Mouse (Mus musculus): Measurements from ENCODE around the gene Pcp4l1. TPM values are rescaled to one million over a fixed set of nuclear protein-coding genes. Genes with fewer than 3 reads are reported as not detected.
"Not testable (repeated sequence)": the region's sequence is repeated elsewhere in the genome, so short reads cannot be mapped to it uniquely, and the experiment has no call there.

Pcp4l1 gene
- 0.29 to 2.0 TPM in 2 of 3 replicates, not detected in the other for total RNA-seq (2017)

DNA sequence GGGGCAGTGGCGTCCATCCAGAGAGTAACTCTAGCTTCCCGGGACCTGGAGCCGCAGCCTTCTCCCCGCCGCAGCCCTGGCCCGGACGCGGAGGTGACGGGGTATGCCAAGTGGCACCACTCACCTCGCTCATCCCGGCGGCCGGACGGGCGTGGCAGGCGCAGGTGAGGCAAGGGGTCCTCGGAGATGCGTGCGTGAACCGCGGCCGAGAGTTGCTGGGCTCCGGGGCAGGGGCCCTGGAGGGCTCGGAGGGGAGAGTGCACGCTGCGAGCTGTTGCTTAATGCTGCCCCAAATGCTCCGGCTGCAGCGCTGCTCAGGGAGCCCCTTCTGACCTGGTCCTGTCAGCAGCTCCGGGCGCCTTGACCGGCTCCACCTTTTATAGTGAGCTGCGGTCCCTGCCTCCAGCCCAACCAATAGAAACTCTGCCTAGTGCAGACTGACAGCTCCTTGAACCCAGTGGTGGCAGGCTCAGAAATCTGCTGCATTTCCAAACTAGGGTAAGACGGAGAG lies at the start of gene Pcp4l1:
Pcp4l1 (minus strand) TSS at position 382 of the 511 bp plus-strand sequence.
- peak; percentile 47 for ATAC-seq (replicated peaks; ENCODE audit: insufficient number of reproducible peaks, low FRiP score, low TSS enrichment, poor library complexity, severe bottlenecking)

GRCm38 (mm10) chr1:171245353-171245752 lies 49.3 kb upstream of the Pcp4l1 start:
- no peak for ATAC-seq (replicated peaks; ENCODE audit: insufficient number of reproducible peaks, low FRiP score, low TSS enrichment, poor library complexity, severe bottlenecking)

DNA sequence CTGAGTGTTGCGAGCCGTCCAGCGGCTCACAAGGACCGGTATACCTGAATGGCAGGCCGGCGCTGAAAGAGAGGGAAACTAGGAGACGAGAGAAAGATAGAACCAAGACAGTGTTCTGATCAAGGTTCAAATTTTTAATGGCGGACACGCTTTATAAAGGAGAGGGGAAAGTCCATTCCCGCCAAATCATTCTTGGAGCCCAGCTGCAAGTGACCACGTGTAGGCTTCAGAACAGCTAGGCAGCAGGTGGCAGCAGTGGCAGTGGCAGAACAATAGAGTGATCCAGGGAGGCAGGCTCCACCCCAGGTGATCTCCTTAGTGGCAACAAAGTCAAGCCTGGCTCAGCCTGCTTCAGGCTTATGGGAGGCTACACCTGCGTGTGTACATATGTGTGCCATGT lies 45.9 kb upstream of the Pcp4l1 start:
- ATAC-seq (replicated peaks; ENCODE audit: insufficient number of reproducible peaks, low FRiP score, low TSS enrichment, poor library complexity, severe bottlenecking) = not testable (repeated sequence)

DNA sequence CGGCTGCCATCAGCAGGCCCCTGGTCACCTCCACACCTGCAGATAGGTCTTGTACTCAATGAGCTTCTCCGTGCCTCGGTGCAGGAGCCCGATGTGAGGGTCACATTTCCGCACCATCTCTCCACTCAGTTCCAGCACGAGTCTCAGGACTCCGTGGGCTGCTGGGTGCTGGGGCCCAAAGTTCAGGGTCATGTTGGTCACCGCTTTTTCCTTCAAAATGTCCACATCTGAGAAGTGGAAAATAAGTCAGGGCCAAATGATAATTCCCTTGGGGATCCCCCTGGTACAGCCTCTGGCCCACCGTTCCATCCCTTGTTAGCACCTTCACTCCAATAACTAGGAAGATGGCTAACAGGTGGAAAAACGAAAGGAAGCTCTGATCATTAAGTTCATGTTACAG lies 44.8 kb upstream of the Pcp4l1 start:
- no peak for ATAC-seq (replicated peaks; ENCODE audit: insufficient number of reproducible peaks, low FRiP score, low TSS enrichment, poor library complexity, severe bottlenecking)

- ATAC-seq (replicated peaks; ENCODE audit: insufficient number of reproducible peaks, low FRiP score, low TSS enrichment, poor library complexity, severe bottlenecking) = no peak
Observed at GRCm38 (mm10) chr1:171239992-171240744, 44.1 kb upstream of the Pcp4l1 start.

- ATAC-seq (replicated peaks; ENCODE audit: insufficient number of reproducible peaks, low FRiP score, low TSS enrichment, poor library complexity, severe bottlenecking) = peak; percentile 70
Observed at GRCm38 (mm10) chr1:171238463-171238862, 42.4 kb upstream of the Pcp4l1 start.

DNA sequence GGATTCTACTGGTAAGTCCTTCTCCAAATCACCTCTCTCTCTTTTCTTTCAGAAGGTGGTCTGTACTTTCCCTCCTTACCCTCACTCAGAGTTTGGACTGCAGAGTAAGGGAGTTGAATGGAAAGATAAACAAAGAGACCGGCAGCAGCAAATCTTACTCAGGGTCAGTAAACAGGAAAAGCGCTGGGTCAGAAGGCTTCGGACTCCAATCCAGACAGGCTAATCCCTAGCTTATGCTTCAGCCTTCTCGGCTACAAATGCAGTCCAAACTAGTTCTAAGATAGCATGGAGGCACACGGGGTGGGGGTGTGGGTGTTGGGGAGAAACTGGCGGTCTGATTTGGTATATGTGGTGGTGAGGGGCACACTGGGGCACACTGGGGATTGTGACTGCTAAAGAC lies 41.4 kb upstream of the Pcp4l1 start:
- no peak for ATAC-seq (replicated peaks; ENCODE audit: insufficient number of reproducible peaks, low FRiP score, low TSS enrichment, poor library complexity, severe bottlenecking)

GRCm38 (mm10) chr1:171235791-171236190 lies 39.7 kb upstream of the Pcp4l1 start:
- ATAC-seq (replicated peaks; ENCODE audit: insufficient number of reproducible peaks, low FRiP score, low TSS enrichment, poor library complexity, severe bottlenecking) = no peak

- ATAC-seq (replicated peaks; ENCODE audit: insufficient number of reproducible peaks, low FRiP score, low TSS enrichment, poor library complexity, severe bottlenecking) = peak; percentile 34
Observed at GRCm38 (mm10) chr1:171234538-171234937, 38.5 kb upstream of the Pcp4l1 start.

DNA sequence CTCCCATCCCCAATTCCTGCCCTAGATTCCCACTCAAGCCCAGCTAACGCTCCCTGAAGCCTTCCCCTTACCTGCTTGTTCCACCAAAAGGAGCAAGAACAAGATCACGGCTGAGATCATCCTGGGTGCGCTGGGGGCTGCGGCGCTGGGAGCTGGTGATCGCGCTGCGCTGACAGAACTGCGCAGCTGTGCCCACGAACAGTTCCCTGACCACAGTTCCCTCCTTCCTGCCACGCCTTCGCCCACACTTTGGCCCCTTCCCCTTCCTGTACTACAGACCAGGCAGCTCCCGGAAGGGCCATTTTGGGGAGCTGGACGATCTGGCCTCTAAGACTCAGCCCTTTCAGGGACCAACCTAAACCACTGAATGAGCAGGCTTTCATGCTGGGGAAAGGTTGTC lies 38.1 kb upstream of the Pcp4l1 start, which contains the start of gene Fcer1g:
Fcer1g (minus strand) TSS at position 240 of the 400 bp plus-strand sequence.
- peak; percentile 88 for ATAC-seq (replicated peaks; ENCODE audit: insufficient number of reproducible peaks, low FRiP score, low TSS enrichment, poor library complexity, severe bottlenecking)

DNA sequence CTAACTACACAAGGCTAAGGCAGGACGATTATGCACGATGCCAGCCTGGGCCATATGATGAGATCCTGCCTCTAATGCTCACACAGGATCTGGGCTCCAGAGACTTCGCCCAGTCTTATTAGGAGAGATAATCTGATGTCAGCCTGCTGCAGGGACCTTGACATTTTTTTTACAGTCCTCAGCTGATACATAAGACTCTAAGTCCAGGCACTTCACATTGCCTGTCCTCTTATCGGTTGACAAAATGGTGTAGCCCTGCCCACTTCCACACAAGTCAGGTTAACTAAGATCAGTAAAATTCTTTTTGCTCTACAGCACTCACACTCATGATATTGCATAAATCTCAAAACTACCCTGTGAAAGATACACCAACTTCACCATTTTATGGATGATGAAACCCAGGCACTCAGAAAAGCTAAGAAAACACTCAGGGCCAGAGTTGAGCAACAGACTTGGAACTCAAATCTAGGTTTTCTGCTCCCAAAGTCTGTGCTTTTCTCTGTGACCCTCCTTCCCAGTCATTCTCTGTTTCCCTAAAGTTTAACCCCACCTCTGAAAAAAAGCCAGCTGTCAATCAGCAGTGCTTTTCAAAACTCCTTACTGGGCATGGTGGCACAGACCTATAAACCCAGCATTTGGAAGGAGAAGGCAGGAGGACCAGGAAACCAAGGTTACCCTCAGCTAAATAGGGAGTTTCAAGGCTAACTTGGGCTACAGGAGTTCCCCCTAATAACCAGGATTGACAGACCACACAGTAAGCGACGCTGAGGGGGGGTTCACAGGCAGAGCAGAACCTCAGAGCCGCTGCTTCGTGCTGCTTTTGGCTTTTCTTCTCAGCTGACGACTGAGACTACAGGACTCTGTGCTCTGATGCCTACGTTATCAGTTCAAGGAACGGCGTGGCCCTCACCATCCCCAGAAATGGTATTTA lies 37.0 kb upstream of the Pcp4l1 start:
- ATAC-seq (replicated peaks; ENCODE audit: insufficient number of reproducible peaks, low FRiP score, low TSS enrichment, poor library complexity, severe bottlenecking) = peak; percentile 5; the same call in 1 of the 2 replicates

DNA sequence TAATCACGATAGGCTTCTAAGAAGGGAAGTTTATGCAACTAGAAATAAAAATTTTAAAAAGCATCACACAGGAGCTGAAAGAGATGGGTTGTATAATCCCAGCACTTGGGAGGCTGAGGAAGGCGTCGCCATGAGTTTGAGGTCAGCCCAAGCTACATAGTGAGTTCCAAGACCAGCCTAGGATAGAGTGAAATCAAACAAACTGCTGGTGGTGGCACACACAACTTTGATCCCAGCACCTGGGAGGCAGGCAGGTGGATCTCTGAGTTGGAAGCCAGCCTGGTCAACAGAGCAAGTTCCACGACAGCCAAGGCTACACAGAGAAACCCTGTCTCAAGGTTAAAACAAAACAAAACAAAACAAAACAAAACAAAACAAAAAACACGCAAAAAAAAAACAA lies 36.3 kb upstream of the Pcp4l1 start:
- ATAC-seq (replicated peaks; ENCODE audit: insufficient number of reproducible peaks, low FRiP score, low TSS enrichment, poor library complexity, severe bottlenecking) = no peak

GRCm38 (mm10) chr1:171231844-171232243 lies 35.8 kb upstream of the Pcp4l1 start:
- ATAC-seq (replicated peaks; ENCODE audit: insufficient number of reproducible peaks, low FRiP score, low TSS enrichment, poor library complexity, severe bottlenecking) = peak; percentile 55

- no peak for ATAC-seq (replicated peaks; ENCODE audit: insufficient number of reproducible peaks, low FRiP score, low TSS enrichment, poor library complexity, severe bottlenecking)
Observed at GRCm38 (mm10) chr1:171230215-171230614, 34.1 kb upstream of the Pcp4l1 start.

DNA sequence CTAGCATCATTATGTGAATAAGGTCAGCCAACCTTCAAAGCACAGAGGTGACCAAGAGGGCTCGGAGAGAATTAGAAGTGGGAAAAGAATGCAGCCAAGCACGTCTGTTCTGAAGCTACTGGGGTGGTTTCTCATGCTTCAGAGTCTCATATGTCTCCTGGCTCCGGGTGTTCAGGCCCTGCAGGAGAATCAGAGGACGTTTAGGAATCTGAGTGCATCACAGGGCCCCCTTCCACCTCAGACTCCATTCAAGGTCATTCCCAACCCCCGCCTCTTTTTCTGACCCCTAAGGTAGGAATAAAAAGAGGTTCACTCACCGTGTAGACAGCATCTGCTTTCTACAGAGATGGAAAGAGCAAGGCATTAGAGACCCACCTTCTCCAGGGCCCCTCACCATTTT lies 33.7 kb upstream of the Pcp4l1 start:
- no peak for ATAC-seq (replicated peaks; ENCODE audit: insufficient number of reproducible peaks, low FRiP score, low TSS enrichment, poor library complexity, severe bottlenecking)

GRCm38 (mm10) chr1:171227879-171228278 lies 31.8 kb upstream of the Pcp4l1 start:
- ATAC-seq (replicated peaks; ENCODE audit: insufficient number of reproducible peaks, low FRiP score, low TSS enrichment, poor library complexity, severe bottlenecking) = no peak

DNA sequence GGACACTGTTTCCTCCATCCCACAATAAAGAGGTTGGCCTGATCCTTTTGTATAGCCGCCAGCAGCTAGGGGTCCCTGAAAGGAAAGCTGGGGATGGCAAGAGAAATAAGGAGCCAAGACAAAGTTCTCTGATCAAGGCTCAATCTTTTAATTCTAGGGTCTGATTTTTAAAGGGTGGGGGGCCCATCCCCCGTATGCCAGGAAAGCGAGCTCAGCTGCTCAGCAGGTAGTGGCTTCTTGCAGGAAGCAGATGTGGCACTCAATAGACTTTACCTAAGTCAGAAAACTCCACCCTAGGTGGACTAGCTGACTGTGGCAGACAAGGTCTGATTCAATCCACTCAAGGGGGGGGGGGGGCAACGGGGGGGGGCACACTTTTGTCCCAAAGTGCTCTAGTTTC lies 30.7 kb upstream of the Pcp4l1 start:
- no peak for ATAC-seq (replicated peaks; ENCODE audit: insufficient number of reproducible peaks, low FRiP score, low TSS enrichment, poor library complexity, severe bottlenecking)

- ATAC-seq (replicated peaks; ENCODE audit: insufficient number of reproducible peaks, low FRiP score, low TSS enrichment, poor library complexity, severe bottlenecking) = no peak
Observed at GRCm38 (mm10) chr1:171224857-171225256, 28.8 kb upstream of the Pcp4l1 start, which contains the start of gene Apoa2. Apoa2 (plus strand) TSS chr1:171225054.

DNA sequence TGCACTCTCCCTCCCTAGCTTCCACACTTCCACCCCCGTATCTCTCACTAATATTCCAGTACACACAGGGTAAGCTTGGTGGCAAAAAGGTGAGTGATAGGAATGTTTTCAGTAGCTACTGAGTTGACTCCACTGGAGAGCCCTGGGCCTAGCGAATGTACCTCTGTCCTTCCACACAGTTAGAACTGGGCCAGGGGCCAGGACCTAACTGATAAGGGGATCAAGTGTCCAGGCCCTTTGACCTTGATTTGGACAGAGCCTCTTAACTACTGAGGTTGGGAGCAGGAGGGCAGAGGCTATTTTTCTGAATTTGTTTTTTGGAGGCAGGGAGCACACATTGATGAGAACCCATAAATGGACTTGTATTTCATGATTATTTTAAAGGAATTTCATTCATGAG lies 27.7 kb upstream of the Pcp4l1 start:
- no peak for ATAC-seq (replicated peaks; ENCODE audit: insufficient number of reproducible peaks, low FRiP score, low TSS enrichment, poor library complexity, severe bottlenecking)
